Mouse (Mus musculus) neural tube, embryonic 12.5 days (tissue): Measurements from ENCODE around the gene Gm20388. TPM values are rescaled to one million over a fixed set of nuclear protein-coding genes. Genes with fewer than 3 reads are reported as not detected.

Experiments used
- ATAC-seq: fragments of 200-750 bp; cut with Nextera tagmentation; 2 replicates; pipeline ENCODE4 v1.8.0; 2017; ENCODE audit warnings: low read depth, mild to moderate bottlenecking, moderate TSS enrichment, moderate library complexity; ENCODE audit not compliant: low FRiP score
- H3K27ac ChIP-seq: fragments of 300-500 bp; sonication (generic); 2 replicates; pipeline ENCODE4 v1.5.1; 2016
- H3K27me3 ChIP-seq: fragments of 300-500 bp; sonication (generic); replicated peaks from 2 replicates; pipeline ENCODE4 v1.6.1; 2016; ENCODE audit warnings: mild to moderate bottlenecking
- H3K36me3 ChIP-seq: fragments of 300-500 bp; sonication (generic); 2 replicates; pipeline ENCODE4 v1.6.1; 2016; ENCODE audit warnings: mild to moderate bottlenecking
- H3K4me1 ChIP-seq: fragments of 300-500 bp; sonication (generic); 2 replicates; pipeline ENCODE4 v1.6.1; 2016
- H3K4me2 ChIP-seq: fragments of 300-500 bp; sonication (generic); replicated peaks from 2 replicates; pipeline ENCODE4 v1.6.1; 2016; ENCODE audit warnings: mild to moderate bottlenecking
- H3K4me3 ChIP-seq: fragments of 300-500 bp; sonication (generic); 2 replicates; pipeline ENCODE4 v1.5.1; 2016
- H3K9ac ChIP-seq: fragments of 300-500 bp; sonication (generic); 2 replicates; pipeline ENCODE4 v1.6.1; 2016; ENCODE audit warnings: mild to moderate bottlenecking
- H3K9me3 ChIP-seq: fragments of 300-500 bp; sonication (generic); 2 replicates; pipeline ENCODE4 v1.6.1; 2016; ENCODE audit warnings: mild to moderate bottlenecking
- WGBS: fragments of 180-500 bp; shearing (Covaris S2); methylation state at CpG from one replicate; pipeline ENCODE4 v1.1.7; 2016; 5-methylcytosine and 5-hydroxymethylcytosine counted together
- polyA plus RNA-seq: library from polyadenylated mRNA; unstranded; fragments of >200 nt; fragmentation: Nextera tagmentation; extraction: Ambion mirVana; gene quantifications from 2 replicates; pipeline ENCODE4 v1.2.1, GENCODE M21; 2016

The Gm20388 gene
- polyA plus RNA-seq, 1 experiment from 2014 or later = not detected

DNA sequence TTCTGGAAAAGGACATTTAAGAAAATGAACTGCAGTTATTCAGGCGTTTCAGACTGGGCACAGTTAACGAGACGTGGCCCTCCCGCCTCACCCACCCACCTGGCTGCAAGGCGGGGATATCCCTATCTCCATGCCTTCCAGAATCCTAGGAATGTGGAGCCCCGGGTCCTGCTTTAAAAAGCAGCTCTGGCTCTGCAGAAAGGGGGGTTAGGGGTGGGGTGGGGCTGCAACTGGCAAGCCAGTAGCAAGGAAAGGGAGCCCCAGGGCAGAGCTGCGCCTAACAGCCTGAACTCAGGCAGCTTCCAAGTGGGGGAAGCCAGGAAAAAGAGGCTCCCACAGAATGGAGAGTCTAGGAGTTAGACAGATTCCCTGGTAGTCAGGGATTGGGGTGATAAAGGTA lies 2668.6 kb downstream of the Gm20388 start:
- H3K36me3 ChIP-seq = peaks cover 2% of the 10 kb centered on the region; the same call in 1 of the 2 replicates
- H3K4me3 ChIP-seq = no peak overlapping the region
- H3K27me3 ChIP-seq = no peaks in the 10 kb centered on the region
- WGBS = 26% methylated on average over 7 of the region's 7 CpGs
- H3K4me1 ChIP-seq = peaks cover 32% of the 10 kb centered on the region
- ATAC-seq = no peak
- H3K9ac ChIP-seq = no peak overlapping the region
- no peak overlapping the region for H3K27ac ChIP-seq
- no peak overlapping the region for H3K4me2 ChIP-seq
- H3K9me3 ChIP-seq = no peaks in the 10 kb centered on the region

- H3K36me3 ChIP-seq = no peaks in the 10 kb centered on the region
- no peak overlapping the region for H3K27ac ChIP-seq
- 65% methylated on average over 13 of the region's 15 CpGs for WGBS
- no peak overlapping the region for H3K9ac ChIP-seq
- H3K27me3 ChIP-seq = no peaks in the 10 kb centered on the region
- no peak overlapping the region for H3K4me2 ChIP-seq
- no peaks in the 10 kb centered on the region for H3K9me3 ChIP-seq
- ATAC-seq = no peak
- no peak overlapping the region for H3K4me3 ChIP-seq
- peaks cover 21% of the 10 kb centered on the region for H3K4me1 ChIP-seq
Measured at GRCm38 (mm10) chr8:122580926-122581325, 2670.3 kb downstream of the Gm20388 start.

DNA sequence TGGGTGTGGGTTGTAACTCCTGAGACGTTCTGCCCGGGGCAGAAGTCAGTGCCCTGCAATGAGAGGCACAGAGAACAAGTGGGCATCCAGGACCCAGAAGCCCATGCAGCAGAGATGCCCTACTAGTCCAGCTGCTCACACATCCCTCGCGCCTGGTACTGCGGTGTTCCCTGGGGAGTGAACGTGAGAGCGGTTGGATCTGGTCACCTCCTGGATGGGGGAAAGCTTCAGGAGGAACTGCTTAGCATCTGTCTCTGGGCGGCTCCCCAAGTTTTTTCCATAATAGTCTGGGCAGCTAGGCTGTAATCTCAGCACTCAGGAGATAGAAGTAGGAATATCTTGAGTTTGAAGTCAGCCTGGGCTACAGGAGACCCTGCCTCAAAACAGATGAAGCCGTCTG lies 2674.3 kb downstream of the Gm20388 start:
- no peak for ATAC-seq
- H3K36me3 ChIP-seq = no peaks in the 10 kb centered on the region
- H3K9ac ChIP-seq = no peak overlapping the region
- H3K27ac ChIP-seq = no peak overlapping the region
- 86% methylated on average over 9 of the region's 9 CpGs for WGBS
- H3K4me2 ChIP-seq = no peak overlapping the region
- H3K9me3 ChIP-seq = no peaks in the 10 kb centered on the region
- H3K4me1 ChIP-seq = peaks cover 7% of the 10 kb centered on the region; the same call in 1 of the 2 replicates
- H3K4me3 ChIP-seq = no peak overlapping the region
- H3K27me3 ChIP-seq = no peaks in the 10 kb centered on the region

GRCm38 (mm10) chr8:122585411-122585891 lies 2674.8 kb downstream of the Gm20388 start:
- no peak overlapping the region for H3K27ac ChIP-seq
- H3K4me2 ChIP-seq = no peak overlapping the region
- H3K27me3 ChIP-seq = no peaks in the 10 kb centered on the region
- H3K4me3 ChIP-seq = no peak overlapping the region
- H3K9ac ChIP-seq = no peak overlapping the region
- ATAC-seq = no peak
- 75% methylated on average over 14 of the region's 14 CpGs for WGBS
- H3K36me3 ChIP-seq = no peaks in the 10 kb centered on the region
- no peaks in the 10 kb centered on the region for H3K9me3 ChIP-seq
- peaks cover 7% of the 10 kb centered on the region; the same call in 1 of the 2 replicates for H3K4me1 ChIP-seq

- WGBS = 55% methylated on average over 7 of the region's 7 CpGs
- H3K27ac ChIP-seq = no peak overlapping the region
Measured at GRCm38 (mm10) chr8:122586171-122586570, 2675.5 kb downstream of the Gm20388 start.

DNA sequence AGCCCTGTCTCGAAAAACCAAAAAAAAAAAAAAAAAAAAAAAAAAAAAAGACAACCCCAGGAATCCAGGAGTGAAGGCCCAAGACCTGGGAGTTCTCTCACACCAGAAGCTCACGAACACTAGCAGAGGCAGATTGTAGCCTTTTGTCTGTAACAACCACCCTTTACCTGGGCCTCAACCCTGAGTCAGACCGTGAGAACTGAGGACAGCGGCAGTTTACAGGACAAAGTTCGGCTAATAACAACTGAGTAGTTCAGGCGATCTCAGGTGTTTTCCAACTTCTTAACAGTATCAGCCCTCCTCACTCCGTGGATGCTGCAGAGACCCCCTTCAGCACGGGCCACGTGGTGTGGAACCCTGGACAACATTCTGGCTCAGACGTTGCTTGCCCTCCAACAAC lies 2676.1 kb downstream of the Gm20388 start:
- Histone ChIP-seq H3K27ac (no peak overlapping the region), H3K27me3 (no peaks in the 10 kb centered on the region), H3K9me3 (no peaks in the 10 kb centered on the region), H3K4me2 (no peak overlapping the region), H3K36me3 (no peaks in the 10 kb centered on the region), H3K9ac (no peak overlapping the region), H3K4me3 (no peak overlapping the region), H3K4me1 (peaks cover 7% of the 10 kb centered on the region; the same call in 1 of the 2 replicates)
- ATAC-seq = no peak
- 83% methylated on average over 10 of the region's 10 CpGs for WGBS

More at GRCm38 (mm10) chr8:122586171-122586570, 2675.5 kb downstream of the Gm20388 start:
- Histone ChIP-seq H3K4me1 (peaks cover 7% of the 10 kb centered on the region; the same call in 1 of the 2 replicates), H3K36me3 (no peaks in the 10 kb centered on the region), H3K9ac (no peak overlapping the region), H3K4me3 (no peak overlapping the region), H3K4me2 (no peak overlapping the region), H3K27me3 (no peaks in the 10 kb centered on the region), H3K9me3 (no peaks in the 10 kb centered on the region)
- no peak for ATAC-seq

DNA sequence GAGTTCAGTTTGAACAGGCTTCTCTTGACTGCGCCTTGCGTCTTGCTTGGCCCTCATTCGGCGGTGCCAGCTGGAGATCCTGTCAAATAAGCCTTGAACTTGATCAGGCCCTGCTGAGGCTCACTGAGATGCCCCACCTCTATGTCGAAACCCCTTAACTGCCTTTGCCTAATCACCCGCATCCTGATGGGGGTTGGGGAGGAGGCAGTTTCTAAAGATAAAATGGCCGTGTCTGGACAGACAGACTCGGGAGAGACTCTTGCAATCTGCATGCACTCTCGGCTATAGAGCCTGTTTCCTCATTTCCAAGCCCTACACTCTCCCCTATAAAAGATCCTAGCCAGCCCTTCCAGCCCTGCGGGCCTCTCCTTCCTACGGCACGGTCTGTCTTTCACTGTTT lies 2682.6 kb downstream of the Gm20388 start:
- ATAC-seq = no peak
- H3K27ac ChIP-seq = no peak overlapping the region
- peaks cover 7% of the 10 kb centered on the region; the same call in 1 of the 2 replicates for H3K4me1 ChIP-seq
- H3K4me2 ChIP-seq = no peak overlapping the region
- H3K9ac ChIP-seq = no peak overlapping the region
- no peak overlapping the region for H3K4me3 ChIP-seq
- H3K36me3 ChIP-seq = no peaks in the 10 kb centered on the region
- no peaks in the 10 kb centered on the region for H3K9me3 ChIP-seq
- H3K27me3 ChIP-seq = no peaks in the 10 kb centered on the region
- WGBS = 70% methylated on average over 12 of the region's 12 CpGs

GRCm38 (mm10) chr8:122593783-122594507 lies 2683.3 kb downstream of the Gm20388 start:
- H3K4me3 ChIP-seq = no peak overlapping the region
- H3K27ac ChIP-seq = no peak overlapping the region
- H3K9me3 ChIP-seq = no peaks in the 10 kb centered on the region
- ATAC-seq = no peak
- peaks cover 4% of the 10 kb centered on the region; the same call in 1 of the 2 replicates for H3K36me3 ChIP-seq
- no peaks in the 10 kb centered on the region for H3K27me3 ChIP-seq
- no peak overlapping the region for H3K4me2 ChIP-seq
- no peak overlapping the region for H3K9ac ChIP-seq
- peaks cover 7% of the 10 kb centered on the region; the same call in 1 of the 2 replicates for H3K4me1 ChIP-seq
- 84% methylated on average over 19 of the region's 19 CpGs for WGBS

GRCm38 (mm10) chr8:122596031-122596430 lies 2685.4 kb downstream of the Gm20388 start:
- WGBS = 57% methylated on average over 4 of the region's 4 CpGs
- H3K27me3 ChIP-seq = no peaks in the 10 kb centered on the region
- no peak overlapping the region for H3K4me3 ChIP-seq
- peaks cover 6% of the 10 kb centered on the region; the same call in 1 of the 2 replicates for H3K36me3 ChIP-seq
- no peak for ATAC-seq
- H3K4me2 ChIP-seq = no peak overlapping the region
- H3K4me1 ChIP-seq = peaks cover 7% of the 10 kb centered on the region; the same call in 1 of the 2 replicates
- H3K9me3 ChIP-seq = no peaks in the 10 kb centered on the region
- H3K9ac ChIP-seq = no peak overlapping the region
- H3K27ac ChIP-seq = no peak overlapping the region

- Histone ChIP-seq H3K4me2 (no peak overlapping the region), H3K4me1 (no peaks in the 10 kb centered on the region), H3K4me3 (no peak overlapping the region), H3K27me3 (no peaks in the 10 kb centered on the region), H3K36me3 (peaks cover 6% of the 10 kb centered on the region; the same call in 1 of the 2 replicates), H3K27ac (no peak overlapping the region), H3K9ac (no peak overlapping the region), H3K9me3 (no peaks in the 10 kb centered on the region)
- WGBS = 89% methylated on average over 9 of the region's 9 CpGs
- no peak for ATAC-seq
Measured at GRCm38 (mm10) chr8:122600666-122601065, 2690.0 kb downstream of the Gm20388 start.

DNA sequence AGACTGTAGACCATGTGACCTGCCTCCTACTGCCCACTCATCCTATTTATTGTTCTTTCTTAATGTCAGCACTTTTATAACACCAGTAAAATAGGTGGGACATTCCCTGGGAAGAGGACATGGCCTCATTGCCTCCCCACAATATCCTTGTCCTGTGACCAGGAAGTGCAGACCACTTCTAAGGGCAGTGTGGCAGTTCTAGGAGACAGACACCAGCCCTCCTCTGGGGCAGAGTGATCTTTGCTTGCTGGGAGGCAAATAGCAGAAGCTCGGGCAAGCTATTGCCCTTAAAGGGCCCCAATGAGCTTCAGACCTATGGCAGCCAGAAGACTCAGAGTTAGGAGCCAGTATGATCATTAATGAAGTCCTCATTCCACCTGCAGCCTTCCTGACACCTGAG lies 2694.0 kb downstream of the Gm20388 start:
- Histone ChIP-seq H3K4me2 (no peak overlapping the region), H3K36me3 (no peaks in the 10 kb centered on the region), H3K27me3 (no peaks in the 10 kb centered on the region), H3K9ac (no peak overlapping the region), H3K9me3 (no peaks in the 10 kb centered on the region), H3K4me3 (no peak overlapping the region), H3K27ac (no peak overlapping the region), H3K4me1 (no peaks in the 10 kb centered on the region)
- WGBS = 34% methylated on average over 1 of the region's 1 CpGs
- no peak for ATAC-seq

GRCm38 (mm10) chr8:122605367-122605766 lies 2694.7 kb downstream of the Gm20388 start:
- H3K4me3 ChIP-seq = no peak overlapping the region
- 80% methylated on average over 4 of the region's 4 CpGs for WGBS
- no peaks in the 10 kb centered on the region for H3K27me3 ChIP-seq
- H3K4me2 ChIP-seq = no peak overlapping the region
- H3K9me3 ChIP-seq = no peaks in the 10 kb centered on the region
- H3K36me3 ChIP-seq = no peaks in the 10 kb centered on the region
- no peak overlapping the region for H3K27ac ChIP-seq
- H3K4me1 ChIP-seq = peaks cover under 1% of the 10 kb centered on the region; the same call in 1 of the 2 replicates
- no peak for ATAC-seq
- no peak overlapping the region for H3K9ac ChIP-seq
